Mouse (Mus musculus) forebrain, embryonic 13.5 days (tissue): ENCODE data around the gene Tubb5. TPM values are rescaled to one million over a fixed set of nuclear protein-coding genes. Genes with fewer than 3 reads are reported as not detected.

Experiments
- ATAC-seq: fragments of 200-750 bp; cut with Nextera tagmentation; 2 replicates; pipeline ENCODE4 v1.8.0; 2017
- H3K27ac ChIP-seq: fragments of 300-500 bp; sonication (generic); 2 replicates; pipeline ENCODE4 v1.5.1; 2015; ENCODE audit warnings: inconsistent platforms, mild to moderate bottlenecking, moderate library complexity
- H3K27me3 ChIP-seq: fragments of 300-500 bp; sonication (generic); 2 replicates; pipeline ENCODE4 v1.6.1; 2015; ENCODE audit warnings: mild to moderate bottlenecking, inconsistent platforms
- H3K36me3 ChIP-seq: fragments of 300-500 bp; sonication (generic); 2 replicates; pipeline ENCODE4 v1.6.1; 2015; ENCODE audit warnings: mild to moderate bottlenecking, inconsistent platforms; ENCODE audit not compliant: poor library complexity, severe bottlenecking
- H3K4me1 ChIP-seq: fragments of 300-500 bp; sonication (generic); 2 replicates; pipeline ENCODE4 v1.6.1; 2015; ENCODE audit warnings: inconsistent platforms
- H3K4me2 ChIP-seq: fragments of 300-500 bp; sonication (generic); 2 replicates; pipeline ENCODE4 v1.6.1; 2015; ENCODE audit warnings: inconsistent platforms, mild to moderate bottlenecking, moderate library complexity
- H3K4me3 ChIP-seq: fragments of 300-500 bp; sonication (generic); 2 replicates; pipeline ENCODE4 v1.5.1; 2015; ENCODE audit warnings: mild to moderate bottlenecking, inconsistent platforms
- H3K9ac ChIP-seq: fragments of 300-500 bp; sonication (generic); 2 replicates; pipeline ENCODE4 v1.6.1; 2015; ENCODE audit warnings: mild to moderate bottlenecking, inconsistent platforms
- H3K9me3 ChIP-seq: fragments of 300-500 bp; sonication (generic); replicated peaks from 2 replicates; pipeline ENCODE4 v1.6.1; 2016; ENCODE audit warnings: inconsistent platforms
- WGBS: fragments of 180-500 bp; shearing (Covaris S2); methylation state at CpG from one replicate; pipeline ENCODE4 v1.1.7; 2015; 5-methylcytosine and 5-hydroxymethylcytosine counted together
- polyA plus RNA-seq: library from polyadenylated mRNA; unstranded; fragments of >200 nt; fragmentation: Nextera tagmentation; extraction: Ambion mirVana; gene quantifications from 2 replicates; pipeline ENCODE4 v1.2.1, GENCODE M21; 2015

Gene Tubb5
- polyA plus RNA-seq, 1 experiment from 2014 or later, result 1,790 TPM

GRCm38 (mm10) chr17:35835424-35836140, 2.5 kb downstream of the Tubb5 start:
- Histone ChIP-seq H3K4me1 (peaks cover 58% of the 10 kb centered on the region), H3K36me3 (peaks cover 61% of the 10 kb centered on the region), H3K27ac (peak overlapping the region; percentile 31; the same call in 1 of the 2 replicates), H3K4me3 (peak overlapping the region; percentile 95), H3K4me2 (peak overlapping the region; percentile 92), H3K27me3 (no peaks in the 10 kb centered on the region), H3K9me3 (no peaks in the 10 kb centered on the region), H3K9ac (peak overlapping the region; percentile 100)
- no peak for ATAC-seq
- 79% methylated on average over 26 of the region's 26 CpGs for WGBS

DNA sequence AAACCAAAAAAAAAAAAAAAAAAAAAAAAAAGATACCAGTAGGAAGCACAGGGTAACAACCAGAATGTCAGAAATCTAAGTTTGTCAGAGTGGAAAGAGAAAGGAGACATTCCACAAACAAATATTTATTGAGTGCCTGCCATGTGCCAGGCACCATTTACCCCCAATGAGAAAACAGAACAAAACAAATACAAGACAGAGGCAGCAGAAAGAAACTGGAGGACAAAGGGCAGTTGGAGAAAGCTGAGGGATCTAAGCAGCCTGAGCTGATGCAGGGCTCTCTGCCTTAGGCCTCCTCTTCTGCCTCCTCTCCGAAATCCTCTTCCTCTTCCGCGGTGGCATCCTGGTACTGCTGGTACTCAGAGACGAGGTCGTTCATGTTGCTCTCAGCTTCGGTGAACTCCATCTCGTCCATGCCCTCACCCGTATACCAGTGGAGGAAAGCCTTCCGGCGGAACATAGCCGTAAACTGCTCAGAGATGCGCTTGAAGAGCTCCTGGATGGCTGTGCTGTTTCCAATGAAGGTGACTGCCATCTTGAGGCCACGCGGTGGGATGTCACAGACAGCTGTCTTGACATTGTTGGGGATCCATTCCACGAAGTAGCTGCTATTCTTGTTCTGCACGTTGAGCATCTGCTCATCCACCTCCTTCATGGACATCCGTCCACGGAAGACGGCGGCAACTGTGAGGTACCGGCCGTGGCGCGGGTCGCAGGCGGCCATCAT, 3.2 kb downstream of the Tubb5 start:
- H3K27me3 ChIP-seq, result no peaks in the 10 kb centered on the region
- peaks cover 60% of the 10 kb centered on the region for H3K4me1 ChIP-seq
- H3K4me2 ChIP-seq, result peak overlapping the region; percentile 92
- WGBS, result 75% methylated on average over 26 of the region's 26 CpGs
- H3K27ac ChIP-seq, result 0 out of 2 replicates have a peak overlapping the region, but pooled peaks have one; percentile 10
- peak overlapping the region; percentile 100 for H3K9ac ChIP-seq
- peaks cover 62% of the 10 kb centered on the region for H3K36me3 ChIP-seq
- no peaks in the 10 kb centered on the region for H3K9me3 ChIP-seq
- no peak for ATAC-seq
- H3K4me3 ChIP-seq, result peak overlapping the region; percentile 95

DNA sequence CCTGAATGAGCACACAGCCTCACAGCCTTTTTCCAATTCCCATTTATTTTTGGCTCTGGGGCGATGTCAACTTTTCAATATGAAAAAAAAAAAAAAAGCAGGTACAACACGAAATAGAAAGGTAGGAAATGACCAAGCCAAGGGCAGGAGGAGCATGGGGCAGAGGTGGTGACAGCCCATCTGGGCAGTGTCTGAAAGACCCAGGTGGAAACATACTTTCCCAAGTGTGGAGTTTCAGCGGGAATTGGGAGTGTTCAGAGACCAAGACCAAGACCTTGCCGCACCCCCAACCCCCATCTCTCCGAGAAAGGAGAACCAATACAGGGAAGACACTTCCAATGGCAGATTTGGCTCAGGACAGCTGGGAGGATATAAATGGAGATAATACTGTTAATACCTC, 4.2 kb downstream of the Tubb5 start:
- Histone ChIP-seq H3K9me3 (no peaks in the 10 kb centered on the region), H3K4me3 (peak overlapping the region; percentile 95), H3K27me3 (no peaks in the 10 kb centered on the region), H3K4me1 (peaks cover 56% of the 10 kb centered on the region), H3K9ac (peak overlapping the region; percentile 26; the same call in 1 of the 2 replicates), H3K36me3 (peaks cover 62% of the 10 kb centered on the region), H3K27ac (peak overlapping the region; percentile 25), H3K4me2 (peak overlapping the region; percentile 92)
- 60% methylated on average over 5 of the region's 5 CpGs for WGBS
- ATAC-seq, result no peak

- H3K4me1 ChIP-seq, result peaks cover 53% of the 10 kb centered on the region
- WGBS, result 24% methylated on average over 5 of the region's 5 CpGs
- H3K9ac ChIP-seq, result no peak overlapping the region
- ATAC-seq, result no peak
- H3K4me3 ChIP-seq, result 0 out of 2 replicates have a peak overlapping the region, but pooled peaks have one; percentile 95
- no peaks in the 10 kb centered on the region for H3K9me3 ChIP-seq
- peaks cover 62% of the 10 kb centered on the region for H3K36me3 ChIP-seq
- peak overlapping the region; percentile 92; the same call in 1 of the 2 replicates for H3K4me2 ChIP-seq
- H3K27me3 ChIP-seq, result no peaks in the 10 kb centered on the region
- H3K27ac ChIP-seq, result peak overlapping the region; percentile 44
Measured at GRCm38 (mm10) chr17:35833239-35833751, 4.8 kb downstream of the Tubb5 start.

GRCm38 (mm10) chr17:35832400-35833238, 5.5 kb downstream of the Tubb5 start:
- no peak for ATAC-seq
- 70% methylated on average over 8 of the region's 8 CpGs for WGBS
- H3K9me3 ChIP-seq, result no peaks in the 10 kb centered on the region
- H3K4me3 ChIP-seq, result no peak overlapping the region
- peaks cover 53% of the 10 kb centered on the region for H3K4me1 ChIP-seq
- H3K9ac ChIP-seq, result no peak overlapping the region
- H3K27ac ChIP-seq, result peak overlapping the region; percentile 44
- 0 out of 2 replicates have a peak overlapping the region, but pooled peaks have one; percentile 9 for H3K4me2 ChIP-seq
- peaks cover 69% of the 10 kb centered on the region for H3K36me3 ChIP-seq
- no peaks in the 10 kb centered on the region for H3K27me3 ChIP-seq

DNA sequence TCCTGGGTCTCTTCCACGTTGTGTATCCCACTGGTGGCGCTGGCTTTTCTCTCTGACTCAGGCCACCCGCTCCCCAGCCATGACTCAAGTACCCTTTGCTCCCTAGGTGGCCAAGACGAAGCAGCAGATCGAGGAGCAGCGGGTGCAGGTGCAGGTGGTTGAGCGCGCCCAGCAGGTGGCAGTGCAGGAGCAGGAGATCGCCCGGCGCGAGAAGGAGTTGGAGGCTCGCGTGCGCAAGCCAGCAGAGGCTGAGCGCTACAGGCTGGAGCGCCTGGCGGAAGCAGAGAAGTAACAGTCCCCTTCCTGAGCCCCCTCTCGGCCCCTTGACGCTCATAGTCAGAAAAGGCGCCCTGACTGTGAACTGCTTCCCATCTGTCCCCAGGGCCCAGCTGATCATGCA, 8.4 kb downstream of the Tubb5 start:
- Histone ChIP-seq H3K9me3 (no peaks in the 10 kb centered on the region), H3K27me3 (no peaks in the 10 kb centered on the region), H3K36me3 (peaks cover 74% of the 10 kb centered on the region), H3K4me2 (peak overlapping the region; percentile 29), H3K9ac (no peak overlapping the region), H3K4me1 (peaks cover 36% of the 10 kb centered on the region), H3K27ac (no peak overlapping the region), H3K4me3 (peak overlapping the region; percentile 6; the same call in 1 of the 2 replicates)
- peak; percentile 64 for ATAC-seq
- 2% methylated on average over 21 of the region's 21 CpGs for WGBS

DNA sequence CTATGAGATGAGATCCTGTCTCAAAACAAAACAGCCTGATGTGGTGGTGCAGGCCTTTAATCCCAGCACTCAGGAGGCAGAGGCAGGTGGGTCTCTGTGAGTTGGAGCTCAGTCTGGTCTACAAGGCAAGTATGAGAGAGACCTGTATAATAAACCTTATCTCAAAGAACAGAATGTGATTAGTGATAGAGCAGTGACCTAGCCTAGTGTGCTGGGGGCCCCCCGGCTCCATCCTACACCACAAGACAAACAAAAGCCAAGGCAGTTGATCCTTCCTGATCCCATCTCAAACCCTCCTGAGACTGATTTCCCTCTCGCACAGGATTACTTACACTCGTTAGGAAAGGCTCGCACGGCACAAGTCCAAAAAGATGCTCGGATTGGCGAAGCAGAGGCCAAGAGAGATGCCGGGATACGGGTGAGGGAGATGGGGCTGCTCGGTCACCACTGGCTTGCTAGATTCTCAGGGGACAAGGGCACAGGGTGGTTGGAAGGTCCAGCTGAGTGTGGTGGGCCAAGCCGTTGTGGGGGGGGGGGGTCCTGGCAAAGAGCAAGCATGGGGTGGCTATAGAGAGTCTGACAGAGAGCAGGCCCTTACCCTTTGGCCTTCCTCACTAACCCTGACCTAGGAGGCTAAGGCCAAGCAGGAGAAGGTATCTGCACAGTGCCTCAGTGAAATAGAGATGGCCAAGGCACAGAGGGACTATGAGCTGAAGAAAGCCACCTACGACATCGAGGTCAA, 12.8 kb downstream of the Tubb5 start:
- no peak overlapping the region for H3K27ac ChIP-seq
- peaks cover 44% of the 10 kb centered on the region for H3K4me1 ChIP-seq
- no peak overlapping the region for H3K4me3 ChIP-seq
- H3K27me3 ChIP-seq, result peaks cover 7% of the 10 kb centered on the region; the same call in 1 of the 2 replicates
- H3K9me3 ChIP-seq, result no peaks in the 10 kb centered on the region
- H3K4me2 ChIP-seq, result no peak overlapping the region
- no peak for ATAC-seq
- no peak overlapping the region for H3K9ac ChIP-seq
- 91% methylated on average over 13 of the region's 13 CpGs for WGBS
- peaks cover 33% of the 10 kb centered on the region for H3K36me3 ChIP-seq

DNA sequence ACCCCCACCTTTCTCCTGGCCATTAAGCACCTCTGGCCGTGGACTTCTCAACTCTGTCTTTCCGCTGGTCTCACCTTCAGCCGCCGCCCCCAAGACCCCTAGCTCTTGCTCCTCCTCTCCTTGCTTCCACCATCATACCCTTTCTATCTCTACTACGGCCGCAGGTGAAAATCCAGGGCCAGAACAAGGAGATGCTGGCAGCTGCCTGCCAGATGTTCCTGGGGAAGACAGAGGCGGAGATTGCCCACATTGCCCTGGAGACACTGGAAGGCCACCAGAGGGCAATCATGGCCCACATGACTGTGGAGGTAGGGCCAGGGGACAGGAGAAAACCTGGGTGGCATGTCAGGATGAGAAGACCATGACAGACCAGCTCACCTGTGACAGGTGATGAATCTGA, 13.7 kb downstream of the Tubb5 start:
- peak overlapping the region; percentile 64 for H3K4me3 ChIP-seq
- peak overlapping the region; percentile 96 for H3K4me2 ChIP-seq
- peaks cover 35% of the 10 kb centered on the region for H3K4me1 ChIP-seq
- no peaks in the 10 kb centered on the region for H3K9me3 ChIP-seq
- ATAC-seq, result no peak
- peaks cover 11% of the 10 kb centered on the region; the same call in 1 of the 2 replicates for H3K27me3 ChIP-seq
- 70% methylated on average over 7 of the region's 7 CpGs for WGBS
- H3K27ac ChIP-seq, result no peak overlapping the region
- peak overlapping the region; percentile 75; the same call in 1 of the 2 replicates for H3K9ac ChIP-seq
- peaks cover 33% of the 10 kb centered on the region for H3K36me3 ChIP-seq

DNA sequence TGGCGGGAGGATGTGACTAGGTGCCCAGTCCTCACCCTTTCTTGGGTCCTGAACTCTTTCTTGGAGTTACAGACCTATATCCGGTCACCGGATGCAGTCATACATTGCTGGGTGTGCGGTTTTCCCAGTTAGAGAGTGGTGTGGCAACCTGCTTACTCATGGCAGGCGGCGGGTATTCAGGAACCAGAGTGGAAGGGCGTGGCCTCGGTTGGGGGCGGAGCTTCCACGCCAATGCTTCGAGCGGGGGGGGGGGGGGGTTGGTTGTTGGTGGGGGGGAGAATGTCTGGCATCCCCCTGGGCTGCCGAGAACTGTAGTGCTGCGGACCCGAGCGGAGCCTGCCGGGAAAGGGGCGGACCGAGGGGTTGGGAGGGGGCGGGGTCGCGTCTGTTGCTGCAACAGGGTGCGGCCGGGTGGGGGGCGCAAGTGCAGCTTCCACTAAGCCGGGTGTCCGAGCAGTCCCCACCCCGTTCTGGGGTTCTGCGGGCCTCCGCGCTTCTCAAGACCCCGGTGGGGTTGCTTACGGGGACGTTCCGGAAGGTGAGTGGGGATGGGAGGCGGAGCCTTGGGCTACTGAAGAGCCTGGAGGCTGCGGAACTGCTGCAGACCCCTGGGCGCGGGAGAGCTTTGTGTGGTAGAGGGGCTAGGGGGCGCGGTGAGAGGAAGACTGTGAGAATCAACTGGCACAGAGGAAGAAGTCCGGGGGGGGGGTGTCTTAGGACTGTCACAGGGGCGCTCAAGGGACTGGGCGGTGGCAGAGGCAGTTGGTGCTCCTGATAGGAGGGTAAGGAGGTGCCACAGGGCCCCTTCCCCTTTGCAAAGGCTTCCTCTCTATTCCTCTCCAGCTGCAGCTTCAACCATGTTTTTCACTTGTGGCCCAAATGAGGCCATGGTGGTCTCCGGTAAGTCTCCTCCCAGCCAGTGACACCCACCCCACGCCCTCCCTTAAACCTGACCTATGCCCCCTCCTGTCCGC, 14.9 kb downstream of the Tubb5 start, which contains the start of gene Flot1:
Gene Flot1, plus strand, starts transcription at position 267 of the 974 bp plus-strand sequence.
- H3K4me1 ChIP-seq, result peaks cover 35% of the 10 kb centered on the region

DNA sequence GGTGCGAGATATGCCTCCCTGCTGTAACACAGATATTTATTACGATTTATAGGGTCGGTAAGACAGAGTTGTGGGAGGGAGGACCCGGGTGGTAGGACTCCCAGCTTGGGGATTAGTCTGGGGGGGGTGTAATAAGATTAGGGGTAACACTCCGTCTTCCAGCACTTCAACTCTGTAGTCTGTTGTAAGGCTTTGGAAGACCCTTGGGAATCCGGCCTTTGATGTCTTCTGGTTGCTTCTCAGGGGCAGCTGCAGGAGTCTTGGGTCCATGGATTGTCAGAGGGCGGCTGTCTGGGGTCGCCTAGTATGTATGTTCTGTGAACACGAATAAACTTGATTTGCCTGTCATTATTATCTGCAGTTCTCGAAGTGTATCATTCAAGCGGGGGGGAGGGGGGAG, 15.5 kb downstream of the Tubb5 start:
- H3K4me1 ChIP-seq, result peaks cover 35% of the 10 kb centered on the region
- H3K27ac ChIP-seq, result peak overlapping the region; percentile 59
- peaks cover 25% of the 10 kb centered on the region for H3K36me3 ChIP-seq
- peak overlapping the region; percentile 96 for H3K4me2 ChIP-seq
- 3% methylated on average over 11 of the region's 11 CpGs for WGBS
- 0 out of 2 replicates have a peak, but pooled peaks have one; percentile 3 for ATAC-seq
- H3K9me3 ChIP-seq, result no peaks in the 10 kb centered on the region
- peaks cover 11% of the 10 kb centered on the region; the same call in 1 of the 2 replicates for H3K27me3 ChIP-seq
- peak overlapping the region; percentile 64 for H3K4me3 ChIP-seq
- peak overlapping the region; percentile 75 for H3K9ac ChIP-seq

More for the DNA sequence above, 14.9 kb downstream of the Tubb5 start, which contains the start of gene Flot1:
- peak; percentile 89 for ATAC-seq
- Histone ChIP-seq H3K27ac (peak within 1 kb of the TSS; percentile 87), H3K4me2 (peak within 1 kb of the TSS; percentile 96), H3K36me3 (peaks cover 32% of the 10 kb centered on the region), H3K4me3 (peak within 1 kb of the TSS; percentile 64), H3K9ac (peak within 1 kb of the TSS; percentile 75), H3K9me3 (no peaks in the 10 kb centered on the region), H3K27me3 (peaks cover 11% of the 10 kb centered on the region; the same call in 1 of the 2 replicates)
- WGBS, result under 1% methylated on average over 45 of the region's 47 CpGs
